Mouse (Mus musculus) left cerebral cortex, postnatal 25 days (tissue): ENCODE results near the gene Gli3. TPM values are rescaled to one million over a fixed set of nuclear protein-coding genes. Genes with fewer than 3 reads are reported as not detected.

ENCODE experiments used
- DNase-seq, 2 experiments: peaks; one replicate each; pipeline ENCODE4 v3.0.0; 2022; ENCODE audit warnings: low spot score in 2 of 2, mixed read lengths in 1 of 2
- intact Hi-C: fragments of 180-260 bp; cut with DNase I; formaldehyde crosslinking; loops from one replicate; pipeline ENCODE4 v1.15.1; 2025
- total RNA-seq, 2 experiments: library from RNA; stranded (reverse); gene quantifications; 2 replicates each; pipeline ENCODE4 v1.2.3; 2021

The Gli3 gene
- total RNA-seq, 2 experiments from 2014 or later = 8.2 to 11.4 TPM

DNA sequence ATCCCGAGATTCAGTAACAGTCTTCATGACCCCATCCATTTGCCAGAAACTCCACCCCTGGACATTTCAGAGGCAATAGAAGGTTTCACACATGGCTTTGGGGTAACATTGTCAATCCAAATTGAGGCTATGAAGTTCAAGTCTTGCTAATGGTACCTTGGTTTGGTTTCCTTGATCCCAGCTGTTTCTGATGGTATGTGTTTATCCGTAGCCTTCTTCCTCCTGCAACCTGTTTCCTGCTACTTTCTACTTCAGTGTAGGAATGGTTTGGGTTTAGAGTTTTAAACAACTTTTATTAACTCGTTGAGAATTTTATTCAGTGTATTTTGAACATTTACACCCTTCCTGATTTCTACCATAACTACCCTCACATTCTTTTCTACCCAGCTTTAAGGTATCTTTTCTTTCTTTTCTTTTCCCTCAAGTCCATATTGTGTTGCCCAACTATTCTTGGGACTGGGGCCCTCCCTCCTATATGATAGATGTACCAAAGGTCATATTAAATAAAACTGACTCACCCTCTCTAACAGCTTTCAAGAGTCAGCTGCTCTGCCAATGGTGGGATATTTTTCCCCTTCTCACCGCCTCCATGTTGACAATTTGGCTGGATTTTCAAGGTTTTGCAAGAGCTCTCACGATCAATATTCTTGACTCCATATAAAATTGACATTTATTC, 225.9 kb downstream of the Gli3 start:
- no peak for DNase-seq
- intact Hi-C loops = loop anchor here (5.0 kb wide), 1 partner anchor 37 kb away; no protein-coding TSS in a partner anchor

GRCm38 (mm10) chr13:15691751-15692464, 228.9 kb downstream of the Gli3 start:
- intact Hi-C loops = no loop called here
- DNase-seq = no peak

DNA sequence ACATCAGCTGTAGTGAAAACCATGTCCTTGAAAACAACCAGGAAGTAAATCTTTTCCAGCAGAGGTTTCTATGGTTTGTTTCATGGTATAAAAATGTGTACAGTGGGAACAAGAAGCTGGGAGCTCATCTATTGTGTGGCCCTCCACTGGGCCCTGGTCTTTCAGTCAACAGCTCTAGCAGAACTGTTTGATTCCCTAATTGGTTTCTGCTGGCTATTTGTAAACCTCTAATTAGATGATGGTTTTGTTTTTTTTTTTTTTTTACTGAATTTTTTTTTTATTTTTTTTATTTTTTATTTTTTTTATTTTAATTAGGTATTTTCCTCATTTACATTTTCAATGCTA, 229.4 kb downstream of the Gli3 start:
- intact Hi-C loops = no loop called here
- DNase-seq = no peak

DNA sequence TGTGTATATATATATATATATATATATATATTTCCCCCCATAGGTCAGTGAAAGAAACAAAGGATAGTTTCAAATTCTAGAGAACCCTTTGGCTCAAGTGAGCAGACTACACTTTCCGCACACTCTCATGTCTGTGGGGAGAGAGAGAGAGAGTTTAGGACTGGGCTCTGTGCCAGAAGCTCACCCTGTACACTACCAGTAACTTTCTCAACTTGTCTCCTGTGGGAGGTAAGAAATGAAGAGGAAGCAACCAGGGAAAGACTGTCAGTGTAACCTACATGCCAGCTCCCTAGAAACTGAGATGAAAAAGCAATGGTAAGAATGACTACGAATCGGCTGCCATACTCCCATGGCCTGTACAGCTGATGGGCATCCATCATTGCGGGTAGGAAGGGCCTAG, 235.2 kb downstream of the Gli3 start:
- DNase-seq = peak in 1 of 2 experiments; percentile 68
- intact Hi-C loops = loop anchor here (5.0 kb wide), 1 partner anchor 56 kb away; no protein-coding TSS in a partner anchor

GRCm38 (mm10) chr13:15699116-15699515, 236.1 kb downstream of the Gli3 start:
- no peak for DNase-seq
- intact Hi-C loops = loop anchor here (5.0 kb wide), 1 partner anchor 57 kb away; no protein-coding TSS in a partner anchor

DNA sequence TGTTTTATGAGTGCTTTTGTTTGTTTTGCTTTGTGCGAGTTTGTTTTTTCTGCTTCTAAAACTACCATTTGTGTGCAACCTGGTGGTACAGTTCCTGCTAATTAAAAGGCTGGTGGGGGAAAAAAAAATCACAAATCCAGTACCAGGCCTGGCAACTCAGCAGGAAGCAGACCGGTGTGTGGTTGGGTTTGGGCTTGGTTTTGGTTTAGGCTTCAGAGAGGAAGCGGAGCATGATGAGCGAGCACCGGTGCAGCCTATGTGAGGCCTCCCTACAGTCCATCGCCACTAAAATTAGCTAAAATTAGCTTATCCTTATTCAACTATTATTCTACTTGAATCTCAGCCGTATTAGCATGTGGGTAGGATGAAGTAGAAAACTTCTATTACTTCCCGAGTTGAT, 241.6 kb downstream of the Gli3 start:
- intact Hi-C loops = no loop called here
- DNase-seq = no peak

- intact Hi-C loops = no loop called here
- no peak for DNase-seq
Observed at GRCm38 (mm10) chr13:15707481-15707881, 244.4 kb downstream of the Gli3 start.

DNA sequence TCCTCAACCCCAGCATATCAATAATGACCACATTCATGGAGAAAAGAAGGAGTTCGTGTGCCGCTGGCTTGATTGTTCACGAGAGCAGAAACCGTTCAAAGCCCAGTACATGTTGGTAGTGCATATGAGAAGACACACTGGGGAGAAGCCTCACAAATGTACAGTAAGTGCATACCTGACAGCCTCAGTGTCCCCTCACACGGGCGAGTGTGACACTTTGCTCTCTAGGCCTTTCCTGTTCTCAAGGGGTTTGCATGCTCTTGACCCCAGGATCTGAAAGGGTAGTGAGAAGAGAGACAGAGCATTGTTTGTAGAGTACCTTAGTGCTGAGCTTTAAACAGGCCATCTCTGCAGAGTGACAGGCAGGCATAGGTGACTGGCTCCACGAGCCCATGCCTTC, 250.5 kb downstream of the Gli3 start:
- intact Hi-C loops = no loop called here
- DNase-seq = no peak

- intact Hi-C loops = no loop called here
- DNase-seq = no peak
Observed at GRCm38 (mm10) chr13:15714331-15714725, 251.3 kb downstream of the Gli3 start.

DNA sequence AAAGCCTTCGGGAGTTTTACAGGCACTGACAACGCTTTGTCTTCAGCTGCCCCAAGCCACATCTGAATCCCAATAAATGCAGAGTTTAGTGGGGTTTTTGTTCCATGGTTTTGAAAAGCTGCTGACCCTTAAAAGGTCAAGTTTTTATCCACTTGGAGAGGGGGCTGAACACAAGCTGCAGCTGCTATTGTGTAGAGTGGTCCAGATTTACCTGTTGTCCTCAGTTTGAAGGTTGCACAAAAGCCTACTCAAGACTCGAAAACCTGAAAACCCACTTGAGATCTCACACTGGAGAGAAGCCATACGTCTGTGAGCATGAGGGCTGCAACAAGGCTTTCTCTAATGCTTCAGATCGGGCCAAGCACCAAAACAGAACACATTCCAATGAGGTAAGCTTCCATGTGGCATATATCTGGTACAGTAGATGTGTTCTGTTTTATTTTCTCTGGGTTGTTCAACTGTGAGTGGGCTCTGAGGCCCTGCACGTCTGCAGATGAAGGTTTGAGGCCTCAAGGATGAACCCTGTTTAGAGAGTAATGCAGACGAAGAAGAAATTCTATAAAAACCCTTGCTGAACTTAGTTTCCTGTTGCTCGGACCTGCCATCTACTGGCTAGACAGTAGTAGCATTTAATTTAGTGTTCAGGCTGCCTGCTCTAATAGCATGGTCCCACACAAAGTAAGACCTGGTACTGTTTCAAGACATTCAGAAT, 251.8 kb downstream of the Gli3 start:
- intact Hi-C loops = no loop called here
- DNase-seq = peak; percentile 55 to 74

DNA sequence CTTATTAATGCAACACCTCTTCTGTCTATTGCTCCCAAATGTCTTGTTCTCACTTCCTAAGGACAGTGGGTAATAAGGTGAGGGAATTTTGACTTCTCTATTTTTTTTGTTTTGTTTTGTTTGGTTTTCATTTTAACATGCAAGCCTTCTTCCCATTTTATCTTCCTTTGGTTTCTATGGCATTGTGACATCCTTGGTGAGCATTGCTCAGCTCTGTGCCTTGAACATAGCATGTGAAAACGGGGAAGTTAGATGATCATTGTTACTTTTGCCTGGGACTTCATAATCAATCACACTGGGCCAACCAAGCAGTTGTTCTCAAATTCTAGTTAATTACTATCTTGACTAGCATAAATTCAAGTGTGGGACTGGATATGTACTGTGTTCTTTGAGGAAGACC, 258.4 kb downstream of the Gli3 start:
- intact Hi-C loops = no loop called here
- no peak for DNase-seq

- intact Hi-C loops = no loop called here
- no peak for DNase-seq
Observed at GRCm38 (mm10) chr13:15722766-15723379, 259.8 kb downstream of the Gli3 start.

DNA sequence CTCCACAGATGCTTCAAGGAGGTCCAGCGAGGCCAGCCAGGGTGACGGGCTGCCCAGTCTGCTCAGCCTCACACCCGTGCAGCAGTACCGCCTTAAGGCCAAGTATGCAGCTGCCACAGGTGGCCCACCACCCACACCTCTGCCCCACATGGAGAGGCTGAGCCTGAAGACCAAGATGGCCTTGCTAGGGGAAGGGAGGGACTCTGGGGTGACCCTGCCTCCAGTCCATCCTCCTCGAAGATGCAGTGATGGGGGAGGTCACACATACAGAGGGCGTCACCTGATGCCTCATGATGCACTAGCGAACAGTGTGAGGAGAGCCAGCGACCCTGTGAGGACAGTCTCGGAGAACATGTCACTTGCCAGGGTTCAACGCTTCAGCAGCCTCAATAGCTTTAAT, 261.7 kb downstream of the Gli3 start:
- DNase-seq = no peak
- intact Hi-C loops = no loop called here

- intact Hi-C loops = no loop called here
- DNase-seq = peak; percentile 45 to 70
Observed at GRCm38 (mm10) chr13:15741771-15742170, 278.7 kb downstream of the Gli3 start.

DNA sequence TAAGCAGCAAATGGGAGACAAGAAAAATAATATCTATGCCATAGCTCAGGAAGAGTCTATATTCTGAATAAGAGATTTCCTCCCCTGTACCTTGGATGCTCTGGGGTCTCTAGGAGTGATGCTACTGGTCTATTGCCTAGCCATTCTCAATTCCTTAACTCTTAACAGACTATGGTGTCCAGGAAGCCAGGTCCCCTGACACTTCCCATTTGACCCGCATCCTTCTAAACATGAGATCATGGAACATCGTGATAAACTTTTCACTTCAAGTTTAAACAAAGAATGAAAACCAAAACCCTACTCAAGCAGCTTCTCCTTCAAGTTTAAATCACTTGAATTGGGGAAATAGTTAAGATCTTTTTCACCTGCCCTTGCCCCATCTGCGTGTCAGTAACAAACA, 279.3 kb downstream of the Gli3 start:
- intact Hi-C loops = no loop called here

DNA sequence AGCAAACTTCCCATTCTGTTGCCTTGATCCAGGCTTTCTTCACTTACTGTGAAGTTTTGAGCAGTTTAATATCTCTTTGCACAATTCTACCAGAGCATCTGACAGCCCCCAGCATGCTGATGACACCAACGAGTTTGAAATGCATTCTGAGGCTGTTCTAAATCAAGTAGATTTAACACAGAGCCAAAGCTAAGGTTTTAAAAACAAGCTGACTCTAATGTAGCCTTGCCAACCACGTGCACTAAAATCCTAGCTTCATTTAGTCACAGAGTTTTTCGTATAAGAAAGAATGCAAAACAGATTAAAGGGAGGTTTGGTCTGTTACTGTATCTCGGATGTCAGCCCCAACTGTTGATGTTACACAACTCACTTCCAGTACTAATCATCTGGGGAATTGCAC, 279.7 kb downstream of the Gli3 start:
- intact Hi-C loops = no loop called here
- DNase-seq = peak in 1 of 2 experiments; percentile 39

More for the DNA sequence above, 279.3 kb downstream of the Gli3 start:
- DNase-seq = no peak

DNA sequence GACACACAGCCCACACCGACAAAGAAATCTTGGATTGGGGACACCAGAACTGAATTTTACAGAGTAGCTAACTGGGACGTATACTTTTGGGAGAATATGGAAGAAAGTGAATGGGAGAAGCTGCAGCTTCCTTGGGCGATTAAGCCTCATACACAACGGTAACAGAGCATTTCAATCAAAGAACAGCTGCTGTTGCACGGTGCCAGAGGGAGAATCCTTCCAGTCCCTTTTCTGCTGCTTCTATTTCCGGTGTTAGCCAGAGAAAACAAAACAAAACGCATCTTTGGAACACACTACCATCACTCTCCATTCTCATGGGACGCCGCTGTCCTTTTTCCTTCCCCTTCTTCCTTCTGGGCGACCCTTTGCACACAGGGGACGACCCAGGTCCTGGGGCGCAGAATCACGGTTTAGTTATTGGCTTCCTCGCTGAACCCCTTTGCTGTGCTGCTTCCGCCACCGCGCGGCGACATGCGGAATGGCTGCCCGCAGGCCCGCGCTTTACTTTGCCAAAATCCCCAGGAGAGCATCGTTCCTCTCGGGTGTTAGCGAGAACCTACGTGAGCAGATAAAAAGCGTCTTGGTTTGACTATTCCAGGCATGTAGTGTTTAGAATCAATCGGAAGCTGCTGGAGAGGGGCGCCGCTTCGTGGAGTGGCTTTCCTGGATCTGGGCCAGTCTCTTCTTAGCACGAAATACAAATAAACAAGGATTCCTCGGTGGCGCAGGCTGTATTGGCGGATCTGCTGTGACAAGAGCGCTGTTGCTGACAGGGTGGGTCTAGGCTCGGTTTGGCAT, 296.0 kb downstream of the Gli3 start:
- intact Hi-C loops = loop anchor here (1.0 to 2.0 kb wide), 2 partner anchors 1088 to 1110 kb away; no protein-coding TSS in a partner anchor
- peak; percentile 91 to 94 for DNase-seq

DNA sequence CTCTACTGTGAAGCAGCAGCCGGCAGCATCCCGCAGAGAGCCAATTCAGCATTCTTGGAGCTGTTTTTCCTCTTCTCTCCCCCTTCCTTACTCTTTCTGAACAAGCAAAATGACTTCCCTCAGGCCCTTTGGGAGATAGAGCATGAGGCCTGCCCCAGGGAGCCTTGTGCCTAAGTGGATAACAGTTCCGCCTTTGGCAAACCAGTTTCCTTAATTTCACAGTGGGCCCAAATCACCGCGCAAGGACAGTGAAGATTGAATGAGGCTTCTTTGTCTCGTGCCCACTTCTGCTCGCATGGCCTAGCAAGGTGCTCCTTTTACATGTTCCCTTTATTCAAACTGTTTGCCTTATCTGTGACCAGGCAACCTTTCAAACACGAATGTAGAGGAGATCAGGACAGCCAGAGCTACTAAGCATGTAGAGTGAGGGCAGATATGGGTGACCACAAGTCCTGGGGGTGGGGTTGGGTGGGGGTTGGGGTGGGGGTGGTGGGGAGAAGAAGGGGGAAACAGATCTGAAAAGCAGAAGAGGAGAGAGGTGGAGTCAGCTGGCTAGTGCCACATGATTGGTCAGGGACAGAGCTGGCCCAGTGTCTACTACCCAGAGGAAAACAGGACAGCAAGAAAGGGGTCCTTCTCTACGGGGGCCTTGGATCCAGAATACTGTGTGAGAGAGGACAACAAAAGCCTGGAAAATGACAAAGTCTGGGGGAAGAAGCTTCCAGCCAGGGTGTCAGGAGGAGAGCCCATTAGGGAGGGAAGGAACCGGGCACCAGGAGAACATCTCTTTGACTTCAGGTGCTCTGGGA, 296.8 kb downstream of the Gli3 start:
- intact Hi-C loops = loop anchor here (1.0 to 10.0 kb wide), 3 partner anchors 1089 to 1675 kb away; no protein-coding TSS in a partner anchor

More for the DNA sequence above, 296.8 kb downstream of the Gli3 start:
- no peak for DNase-seq
